Mouse (Mus musculus) ES-Bruce4 (cell line): Measurements from ENCODE around the gene Ltbp3.

Source experiments
- CTCF ChIP-seq: IDR thresholded peaks from one replicate; pipeline ENCODE4 v1.8.1; 2011; ENCODE audit warnings: low read depth, low read length
- EP300 ChIP-seq: IDR thresholded peaks from 2 replicates; pipeline ENCODE4 v1.6.1; 2011; ENCODE audit warnings: low read depth, low read length; ENCODE audit not compliant: insufficient read depth
- POLR2A ChIP-seq: IDR thresholded peaks from one replicate; pipeline ENCODE4 v1.8.1; 2011; ENCODE audit warnings: low read length; ENCODE audit not compliant: insufficient read depth

DNA sequence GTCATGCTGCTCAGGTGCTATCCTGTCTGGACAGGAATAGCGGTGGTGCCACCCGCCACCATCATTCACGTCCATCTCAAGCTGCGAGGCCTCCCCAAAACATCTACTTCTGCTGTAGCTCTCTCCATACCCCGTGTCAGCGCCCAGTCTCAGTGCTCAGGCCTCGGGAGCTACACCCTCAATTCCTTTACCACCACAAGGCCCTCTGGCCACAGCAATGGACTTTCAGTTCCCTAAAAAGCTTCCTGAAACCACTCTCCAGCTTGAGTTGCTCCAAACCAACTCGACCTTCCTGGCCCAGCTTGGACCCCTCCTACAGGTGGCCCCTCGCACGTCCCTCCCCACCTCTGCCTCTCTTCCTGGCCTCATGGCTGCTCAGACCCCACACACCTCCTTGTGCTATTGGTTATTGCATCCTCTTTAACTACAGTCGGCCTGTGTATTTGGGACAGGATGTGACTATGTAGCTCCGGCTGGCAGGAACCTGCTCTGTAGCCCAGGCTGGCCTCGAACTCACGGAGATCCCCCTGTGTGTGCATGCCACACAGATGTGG, 28.7 kb upstream of the Ltbp3 start:
- TF ChIP-seq POLR2A (no peak), CTCF (no peak), EP300 (no peak)
